Comparison of ENCODE assay signal across 8 mouse cellular contexts in genomic region chr11:107506260-107506659, GRCm38 (mm10). TPM values are rescaled to one million over a fixed set of nuclear protein-coding genes. Genes with fewer than 3 reads are reported as not detected.
DNase-seq lines count a peak whose midpoint lies in the region; ATAC-seq and TF ChIP-seq lines count a peak whose summit lies in the region.
"Had no signal": no experiment of that assay in that cellular context is flagged by ENCODE, and none has a peak within 500 bp of the region (broad histone marks: within the 10 kb centered on the region; RNA-seq: fewer than 3 reads in every experiment).

No protein-coding gene starts in this region.

- peaks cover 11% of the 10 kb centered on the region; the same call in 1 of the 2 replicates for H3K4me1 ChIP-seq in kidney, embryonic 16.5 days (ENCODE audit: insufficient read depth, low read length)
- H3K4me1 ChIP-seq in MEL (ENCODE audit: control insufficient read depth in 1 of 2, insufficient read depth in 2 of 2, low read length in 2 of 2): peaks cover 0 to 4% of the 10 kb centered on the region in 2 experiments; a peak in 2 of 4 replicates

- peak; percentile 43 for TF ChIP-seq RAD21 in MEL (IDR thresholded peaks at IDR 0.05; ENCODE audit: low read depth, low read length)

- no peaks in the 10 kb centered on the region for H3K79me2 ChIP-seq in MEL (ENCODE audit: control insufficient read depth, insufficient read depth, low read length, poor library complexity)

- WGBS in kidney, embryonic 16.5 days: 71% methylated on average over 1 of the region's 1 CpGs

- H3K9me3 ChIP-seq in kidney, embryonic 16.5 days (ENCODE audit: low read length): no peaks in the 10 kb centered on the region
- no peaks in the 10 kb centered on the region for H3K9me3 ChIP-seq in MEL (replicated peaks; ENCODE audit: insufficient read depth, low read length)

- DNase-seq in kidney, adult 8-10 months: peak; percentile 13 to 17
- peak; percentile 91 for DNase-seq in MEL (ENCODE audit: low read depth, low spot score)
- peak; percentile 56 for DNase-seq in retina, embryonic 14.5 days (ENCODE audit: low spot score)
- no peak for DNase-seq in urinary bladder, adult 2 months (ENCODE audit: low spot score)

- no peak overlapping the region for H3K27ac ChIP-seq in kidney, embryonic 16.5 days (ENCODE audit: low read length)
- no peak overlapping the region for H3K27ac ChIP-seq in MEL (ENCODE audit: control insufficient read depth, low read depth, low read length)

- H3K4me2 ChIP-seq in kidney, embryonic 16.5 days (replicated peaks; ENCODE audit: low read depth, low read length): no peak overlapping the region

- no peak for TF ChIP-seq EP300 in MEL (IDR thresholded peaks at IDR 0.05; ENCODE audit: low read depth in 1 of 2, low read length in 2 of 2)

- H3K4me3 ChIP-seq in kidney, embryonic 16.5 days (ENCODE audit: low read length): no peak overlapping the region
- H3K4me3 ChIP-seq in MEL (ENCODE audit: control insufficient read depth in 1 of 2, insufficient read depth in 1 of 2, low read depth in 2 of 2, low read length in 2 of 2): no peak overlapping the region
- H3K4me3 ChIP-seq: erythroblast, embryonic 14.5 days had no signal

- no peak overlapping the region for H3K9ac ChIP-seq in kidney, embryonic 16.5 days (replicated peaks; ENCODE audit: low read length)
- H3K9ac ChIP-seq in MEL (ENCODE audit: control insufficient read depth, low read depth, low read length, poor library complexity, severe bottlenecking): no peak overlapping the region

- no peaks in the 10 kb centered on the region for H3K27me3 ChIP-seq in kidney, embryonic 16.5 days (ENCODE audit: insufficient read depth, low read length)
- no peaks in the 10 kb centered on the region for H3K27me3 ChIP-seq in MEL (ENCODE audit: control insufficient read depth in 1 of 2, insufficient read depth in 2 of 2, low read length in 2 of 2)

- no peaks in the 10 kb centered on the region for H3K36me3 ChIP-seq in kidney, embryonic 16.5 days (ENCODE audit: insufficient read depth, low read length)
- H3K36me3 ChIP-seq in MEL (ENCODE audit: control insufficient read depth in 1 of 2, insufficient read depth in 2 of 2, low read length in 2 of 2): peaks cover 0 to 3% of the 10 kb centered on the region in 2 experiments; a peak in 2 of 4 replicates

- peak in 2 of 3 experiments; percentile 55 to 68; a peak in 5 of 6 replicates for TF ChIP-seq CTCF in MEL (IDR thresholded peaks at IDR 0.05 in 2 of 3, conservative IDR thresholded peaks at IDR 0.05 in 1 of 3; ENCODE audit: control insufficient read depth in 1 of 3, insufficient read depth in 1 of 3, low read depth in 2 of 3, low read length in 3 of 3, poor library complexity in 1 of 3, severe bottlenecking in 1 of 3)

- no peak for TF ChIP-seq POLR2A in MEL (IDR thresholded peaks at IDR 0.05; ENCODE audit: control insufficient read depth in 1 of 2, insufficient read depth in 1 of 2, low read depth in 1 of 2, low read length in 2 of 2, poor library complexity in 1 of 2)

- no peak for ATAC-seq in kidney, embryonic 16.5 days (ENCODE audit: low FRiP score, low TSS enrichment)
- peak; percentile 61 for ATAC-seq in common myeloid progenitor, adult 5-6 weeks (replicated peaks; ENCODE audit: low read depth, poor library complexity, severe bottlenecking)
- ATAC-seq in erythroid progenitor cell, adult 5-6 weeks (replicated peaks; ENCODE audit: low FRiP score, poor library complexity, severe bottlenecking): no peak

TF ChIP-seq in MEL, 35 proteins besides CTCF, POLR2A, EP300 and RAD21:
- TF ChIP-seq SMC3 (IDR thresholded peaks at IDR 0.05; ENCODE audit: low read depth, low read length): peak; percentile 62
- no peak for TF ChIP-seq NELFE (IDR thresholded peaks at IDR 0.05; ENCODE audit: low read depth, low read length)
- TF ChIP-seq UBTF (IDR thresholded peaks at IDR 0.05; ENCODE audit: borderline replicate concordance, insufficient read depth, low read depth, low read length): no peak
- TF ChIP-seq ZNF384 (IDR thresholded peaks at IDR 0.05; ENCODE audit: low read depth, low read length): peak; percentile 69
- peak; percentile 94 for TF ChIP-seq TBP (IDR thresholded peaks at IDR 0.05; ENCODE audit: low read depth, low read length)
- peak; percentile 59; the same call in 1 of the 2 replicates for TF ChIP-seq MAFK (IDR thresholded peaks at IDR 0.05; ENCODE audit: borderline replicate concordance, low read depth, low read length)
- TF ChIP-seq MYC (IDR thresholded peaks at IDR 0.05; ENCODE audit: low read depth, low read length): 0 out of 2 replicates have a peak, but pooled peaks have one; percentile 26
- TF ChIP-seq CHD1 (IDR thresholded peaks at IDR 0.05; ENCODE audit: low read depth, low read length): no peak
- TF ChIP-seq USF2 (IDR thresholded peaks at IDR 0.05; ENCODE audit: borderline replicate concordance in 1 of 2, insufficient read depth in 1 of 2, low read depth in 1 of 2, low read length in 2 of 2): no peak
TF ChIP-seq in MEL: peak in this region for 5.

RNA-seq across cellular contexts. Expression of gene Psmd12, which starts 27.0 kb away (rescaled TPM):
- 178 and 180 TPM in 2 replicates for polyA plus RNA-seq in kidney, embryonic 16.5 days (2015; fragmentation: Nextera tagmentation; extraction: Ambion mirVana)
- total RNA-seq in MEL (2012; rRNA removed): 149 and 173 TPM in 2 replicates
- 100 to 1,000 TPM; 139 to 437 TPM for polyA plus RNA-seq in MEL (2012; ENCODE audit: insufficient read depth in 1 of 2, insufficient read length in 2 of 2, low read depth in 1 of 2, low replicate concordance in 2 of 2, missing spikeins in 1 of 2)
- 119 and 150 TPM in 2 replicates for total RNA-seq in common myeloid progenitor, adult 5-6 weeks (2017)
- 34.0 and 44.0 TPM in 2 replicates for total RNA-seq in erythroid progenitor cell, adult 5-6 weeks (2015; ENCODE audit: low replicate concordance)
- 74.1 and 85.4 TPM in 2 replicates for total RNA-seq in erythroid progenitor cell, adult 5-6 weeks (2017; ENCODE audit: low replicate concordance)
- polyA plus RNA-seq in urinary bladder, adult 2 months (2012; rRNA removed): 69.8 and 80.2 TPM in 2 replicates

RNA-seq across cellular contexts. Expression of gene Pitpnc1, which starts 35.8 kb away (rescaled TPM):
- polyA plus RNA-seq in kidney, embryonic 16.5 days (2015; fragmentation: Nextera tagmentation; extraction: Ambion mirVana): 21.5 and 23.0 TPM in 2 replicates
- total RNA-seq in MEL (2012; rRNA removed): 19.3 and 31.9 TPM in 2 replicates
- polyA plus RNA-seq in MEL (2012; ENCODE audit: insufficient read depth in 1 of 2, insufficient read length in 2 of 2, low read depth in 1 of 2, low replicate concordance in 2 of 2, missing spikeins in 1 of 2): 10 to 100 TPM in 1 of 2 experiments, not detected in 1; 25.3 TPM
- 36.5 and 42.8 TPM in 2 replicates for total RNA-seq in common myeloid progenitor, adult 5-6 weeks (2017)
- total RNA-seq in erythroid progenitor cell, adult 5-6 weeks (2015; ENCODE audit: low replicate concordance): 27.4 and 35.2 TPM in 2 replicates
- 14.7 and 21.9 TPM in 2 replicates for total RNA-seq in erythroid progenitor cell, adult 5-6 weeks (2017; ENCODE audit: low replicate concordance)
- 9.1 TPM in 2 replicates for polyA plus RNA-seq in urinary bladder, adult 2 months (2012; rRNA removed)

RNA-seq across cellular contexts. Expression of gene Helz, which starts 41.5 kb away (rescaled TPM):
- 20.1 and 24.7 TPM in 2 replicates for polyA plus RNA-seq in kidney, embryonic 16.5 days (2015; fragmentation: Nextera tagmentation; extraction: Ambion mirVana)
- 15.1 and 16.0 TPM in 2 replicates for total RNA-seq in MEL (2012; rRNA removed)
- 10 to 100 TPM; 39.9 to 41.0 TPM for polyA plus RNA-seq in MEL (2012; ENCODE audit: insufficient read depth in 1 of 2, insufficient read length in 2 of 2, low read depth in 1 of 2, low replicate concordance in 2 of 2, missing spikeins in 1 of 2)
- total RNA-seq in common myeloid progenitor, adult 5-6 weeks (2017): 18.1 and 35.9 TPM in 2 replicates
- total RNA-seq in erythroid progenitor cell, adult 5-6 weeks (2015; ENCODE audit: low replicate concordance): 7.9 and 8.8 TPM in 2 replicates
- 7.3 and 8.0 TPM in 2 replicates for total RNA-seq in erythroid progenitor cell, adult 5-6 weeks (2017; ENCODE audit: low replicate concordance)
- polyA plus RNA-seq in urinary bladder, adult 2 months (2012; rRNA removed): 7.5 and 10.4 TPM in 2 replicates
